Mouse (Mus musculus) cortical plate, adult 2 months (tissue): ENCODE measurements around the gene Tmeff2.

Experiments
- CTCF ChIP-seq: fragments of 200-500 bp; IDR thresholded peaks from 2 replicates; pipeline ENCODE4 v1.5.1; 2011; ENCODE audit warnings: mild to moderate bottlenecking, control low read depth, low read length; ENCODE audit not compliant: insufficient read depth; ENCODE audit errors: extremely low read depth
- POLR2A ChIP-seq: fragments of 200-500 bp; IDR thresholded peaks from 2 replicates; pipeline ENCODE4 v1.6.1; 2011; ENCODE audit warnings: mild to moderate bottlenecking, low read length, control low read depth; ENCODE audit not compliant: insufficient read depth; ENCODE audit errors: extremely low read depth

DNA sequence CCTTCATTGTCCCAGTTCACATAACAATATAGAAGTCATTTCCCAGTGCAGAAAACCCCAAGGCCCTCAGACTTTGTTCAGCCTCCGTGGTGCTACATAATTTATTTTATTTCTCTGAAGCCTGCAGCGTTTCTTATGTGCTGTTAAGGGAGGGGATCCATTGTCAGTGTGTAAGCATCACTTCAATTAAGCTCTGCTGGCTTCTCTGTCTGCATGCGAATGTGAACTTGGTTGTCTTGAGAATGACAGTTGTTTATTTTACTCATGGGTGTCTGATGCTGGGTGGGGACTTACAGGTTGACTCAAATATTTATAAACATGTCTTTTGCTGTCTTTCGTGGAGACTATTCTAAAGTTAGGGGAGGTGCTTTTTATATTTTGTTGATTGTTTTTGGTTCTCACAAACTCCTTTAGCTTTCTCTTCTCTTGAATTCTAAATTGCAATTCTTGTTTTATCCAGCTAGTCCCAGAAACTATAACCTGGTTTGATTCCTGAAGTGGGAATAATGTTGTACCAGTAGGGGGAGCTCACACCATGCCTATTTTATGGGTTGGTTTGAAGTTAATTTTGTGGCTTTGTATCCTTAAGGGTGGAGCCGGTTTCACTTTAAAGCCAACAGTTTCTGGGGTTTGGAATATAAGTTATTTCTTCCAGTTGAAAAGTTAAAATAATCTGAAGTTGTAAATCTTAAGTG lies 61.7 kb downstream of the Tmeff2 start:
- TF ChIP-seq POLR2A: no peak
- peak; percentile 17; the same call in 1 of the 2 replicates for TF ChIP-seq CTCF
